Mouse (Mus musculus): ENCODE data around the gene Moxd2.

Moxd2 gene

DNA sequence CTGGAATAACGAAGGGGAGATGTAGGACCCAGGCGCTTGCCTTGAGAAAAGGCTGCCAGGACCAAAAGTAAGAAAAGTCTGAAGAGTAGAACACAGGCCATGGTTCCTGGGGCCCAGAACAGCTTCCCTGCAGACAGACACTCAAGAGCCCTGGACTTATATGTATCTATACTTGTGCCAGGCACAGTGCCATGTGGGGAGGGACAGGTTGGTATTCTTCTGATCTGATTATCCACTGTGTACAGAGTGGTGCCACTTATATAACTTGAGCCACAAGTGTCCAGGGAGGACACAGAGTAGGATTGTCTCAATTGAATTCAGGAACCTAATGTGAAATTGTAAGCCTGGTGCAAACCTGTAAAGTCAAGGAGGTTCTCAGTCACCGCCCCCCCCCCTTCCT lies at the start of gene Moxd2:
TSS of gene Moxd2 (minus strand) at position 101 of the 400 bp plus-strand sequence.
- DNase-seq (ENCODE audit: low read depth, low spot score), result no peak

DNA sequence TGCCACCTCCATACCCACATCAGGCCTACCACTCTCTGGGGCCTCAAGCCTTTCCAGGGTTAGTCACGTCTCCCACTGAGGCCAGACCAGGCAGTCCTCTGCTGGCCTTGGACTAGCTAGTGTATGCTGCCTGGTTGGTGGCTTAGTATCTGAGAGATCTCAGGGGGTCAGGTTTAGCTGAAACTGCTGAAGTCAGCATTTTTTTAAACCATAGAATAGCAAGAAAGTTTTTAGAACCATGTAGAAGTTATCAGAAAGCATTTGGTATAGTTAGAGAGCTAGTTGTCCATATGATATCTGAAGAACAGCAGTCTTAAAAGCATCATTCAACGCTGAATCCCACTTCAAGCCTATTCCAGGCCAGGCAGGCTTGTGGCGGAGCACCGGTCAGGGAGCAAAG lies 32.7 kb upstream of the Moxd2 start:
- DNase-seq (ENCODE audit: low read depth, low spot score), result no peak

DNA sequence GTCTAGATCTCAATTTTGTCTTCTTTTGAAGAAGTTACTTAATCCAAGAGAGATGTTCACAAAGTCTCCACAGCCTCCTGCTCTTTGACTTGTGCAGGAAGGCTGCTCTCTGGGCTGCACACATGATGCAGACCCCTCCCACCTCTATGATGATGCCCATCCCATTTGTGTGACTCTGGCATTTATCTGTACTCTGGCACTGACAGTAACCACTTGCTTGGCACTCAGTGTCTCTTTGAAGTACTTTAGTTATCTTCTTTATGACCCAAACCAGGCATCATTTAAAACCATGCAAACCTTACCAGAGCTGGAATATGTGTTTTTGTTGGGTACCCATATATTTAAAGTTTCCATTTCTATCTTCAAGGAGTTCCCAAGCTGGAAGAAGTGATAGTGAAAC lies 13.0 kb upstream of the Moxd2 start, which contains the start of gene Prss58:
TSS of gene Prss58 (minus strand) at position 101 of the 400 bp plus-strand sequence.
- no peak for DNase-seq (ENCODE audit: low read depth, low spot score)

DNA sequence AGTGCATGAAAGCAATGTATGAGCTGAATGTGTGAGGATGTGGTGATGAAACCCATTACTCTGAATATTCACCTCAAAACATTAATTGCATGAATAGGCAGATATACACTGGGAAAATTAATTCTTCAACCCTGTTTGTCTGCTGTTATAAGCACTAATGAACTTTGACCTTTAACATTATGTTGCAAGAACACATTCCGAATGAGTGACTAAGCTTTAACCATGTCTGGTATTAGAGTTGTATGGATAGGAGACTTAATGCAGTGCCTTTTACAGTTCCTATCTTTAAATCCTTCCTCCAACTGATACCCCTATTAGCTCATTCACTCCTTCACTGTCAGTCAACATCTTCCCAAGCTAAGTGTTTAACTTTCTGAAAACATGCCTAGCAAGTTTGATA lies 7.4 kb upstream of the Moxd2 start:
- DNase-seq (ENCODE audit: low read depth, low spot score), result no peak

DNA sequence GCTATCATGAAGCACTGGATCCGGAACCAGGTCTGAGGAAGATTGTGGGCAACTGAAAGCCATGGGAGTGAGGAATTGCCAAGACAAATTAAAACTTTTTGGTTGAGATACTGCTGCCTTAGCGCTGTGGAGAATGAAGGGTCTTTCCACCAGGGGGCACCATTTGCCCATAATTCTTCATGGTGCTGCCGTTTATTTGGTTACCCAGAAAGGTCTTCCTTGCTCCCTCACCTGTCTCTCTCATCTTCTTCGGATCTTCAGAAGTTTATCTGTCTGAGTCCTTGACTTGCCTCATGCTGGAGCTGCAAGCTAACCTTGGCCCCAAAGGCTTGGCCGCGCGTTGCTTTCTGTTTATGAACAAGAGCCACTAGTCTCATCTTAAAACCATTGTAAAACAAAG lies 6.3 kb upstream of the Moxd2 start:
- DNase-seq (ENCODE audit: low read depth, low spot score), result no peak

DNA sequence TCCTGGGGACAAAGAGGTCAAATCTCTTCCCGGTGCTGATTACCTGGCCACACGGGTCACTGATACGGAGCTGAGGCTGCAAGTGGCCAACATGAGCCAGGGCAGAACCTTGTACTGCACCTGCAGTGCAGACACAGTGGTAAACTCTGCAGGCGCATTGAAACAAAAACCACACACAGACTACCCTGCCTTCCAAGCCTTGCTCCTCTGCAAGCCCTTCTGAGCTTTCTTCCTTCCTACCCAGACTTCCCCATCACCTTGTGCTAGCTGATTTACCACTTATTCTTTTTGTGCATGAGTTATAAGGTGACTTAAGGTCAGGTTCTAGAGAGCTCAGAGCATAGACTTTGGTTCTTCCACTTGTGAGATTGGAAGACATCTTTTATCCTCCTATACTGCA lies 4.5 kb upstream of the Moxd2 start:
- no peak for DNase-seq (ENCODE audit: low read depth, low spot score)

DNA sequence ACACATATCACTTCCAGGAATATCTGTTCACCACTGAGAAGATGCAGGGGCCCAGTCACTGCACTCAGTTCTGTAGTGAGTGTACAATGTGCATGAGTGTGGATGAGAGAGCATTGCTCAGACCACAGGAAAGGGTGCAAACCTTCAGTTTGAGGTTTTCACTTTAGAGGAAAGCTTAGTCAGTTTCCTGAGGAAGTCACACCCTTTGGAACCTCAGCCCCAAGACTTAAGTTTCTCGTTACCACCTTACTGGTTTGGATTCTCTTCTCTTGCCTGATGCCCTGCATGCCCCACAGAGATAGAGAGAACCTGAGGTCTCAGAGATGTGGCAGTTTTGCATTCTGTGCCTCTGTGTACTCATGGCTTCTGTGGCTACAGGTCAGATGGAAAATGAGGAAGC lies 3.7 kb upstream of the Moxd2 start:
- DNase-seq (ENCODE audit: low read depth, low spot score), result no peak

DNA sequence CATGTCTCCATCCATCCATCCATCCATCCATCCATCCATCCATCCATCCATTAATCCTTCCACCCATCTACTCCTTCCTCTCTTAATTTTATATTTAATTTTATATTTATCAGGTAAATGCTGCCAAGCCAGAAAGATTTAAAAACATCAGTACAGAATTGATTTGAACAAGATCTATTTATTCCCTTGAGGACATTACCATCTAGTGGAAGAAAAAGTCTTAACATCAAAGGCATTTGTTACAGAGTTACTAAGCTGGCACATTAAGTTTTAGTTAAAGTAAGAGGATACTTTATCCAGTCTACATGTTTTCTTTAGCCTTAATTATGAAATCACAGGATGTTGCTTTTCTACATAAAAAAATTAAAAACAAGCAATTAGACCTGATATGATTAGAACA lies 42.0 kb downstream of the Moxd2 start:
- no peak for DNase-seq (ENCODE audit: low read depth, low spot score)
